Mouse (Mus musculus) limb, embryonic 14.5 days (tissue): ENCODE data around the gene Megf6. TPM values are rescaled to one million over a fixed set of nuclear protein-coding genes. Genes with fewer than 3 reads are reported as not detected.

Source experiments
- ATAC-seq: fragments of 200-750 bp; cut with Nextera tagmentation; 2 replicates; pipeline ENCODE4 v1.8.0; 2017; ENCODE audit warnings: low read depth, moderate number of reproducible peaks, moderate TSS enrichment; ENCODE audit not compliant: low FRiP score
- DNase-seq: peaks from one replicate; pipeline ENCODE4 v3.0.0-alpha.2; 2015; ENCODE audit warnings: low spot score
- H3K27ac ChIP-seq: fragments of 300-500 bp; sonication (generic); replicated peaks from 2 replicates; pipeline ENCODE4 v1.5.1; 2014; ENCODE audit warnings: low read depth, mild to moderate bottlenecking, low read length, moderate library complexity, mixed read lengths
- H3K27me3 ChIP-seq: fragments of 300-500 bp; sonication (generic); 2 replicates; pipeline ENCODE4 v1.6.1; 2014; ENCODE audit warnings: low read length, mixed read lengths; ENCODE audit not compliant: control insufficient read depth, insufficient read depth
- H3K36me3 ChIP-seq: fragments of 300-500 bp; sonication (generic); 2 replicates; pipeline ENCODE4 v1.6.1; 2014; ENCODE audit warnings: mild to moderate bottlenecking, low read length, moderate library complexity, mixed read lengths; ENCODE audit not compliant: control insufficient read depth, insufficient read depth
- H3K4me1 ChIP-seq: fragments of 300-500 bp; sonication (generic); 2 replicates; pipeline ENCODE4 v1.6.1; 2014; ENCODE audit warnings: antibody characterized with exemption, low read length, mixed read lengths; ENCODE audit not compliant: control insufficient read depth, insufficient read depth
- H3K4me2 ChIP-seq: fragments of 300-500 bp; sonication (generic); replicated peaks from 2 replicates; pipeline ENCODE4 v1.6.1; 2014; ENCODE audit warnings: low read depth, mild to moderate bottlenecking, low read length, moderate library complexity; ENCODE audit not compliant: severe bottlenecking
- H3K4me3 ChIP-seq: fragments of 300-500 bp; sonication (generic); replicated peaks from 2 replicates; pipeline ENCODE4 v1.5.1; 2014; ENCODE audit warnings: low read length
- H3K9ac ChIP-seq: fragments of 300-500 bp; sonication (generic); 2 replicates; pipeline ENCODE4 v1.6.1; 2014; ENCODE audit warnings: mild to moderate bottlenecking, low read depth, low read length, moderate library complexity; ENCODE audit not compliant: severe bottlenecking
- H3K9me3 ChIP-seq: fragments of 300-500 bp; sonication (generic); 2 replicates; pipeline ENCODE4 v1.6.1; 2016; ENCODE audit warnings: low read length; ENCODE audit not compliant: control insufficient read depth
- POLR2A ChIP-seq: fragments of 200-500 bp; IDR thresholded peaks from 2 replicates; pipeline ENCODE4 v1.8.0; 2012; ENCODE audit warnings: inconsistent platforms, mild to moderate bottlenecking, moderate library complexity, borderline replicate concordance; ENCODE audit not compliant: insufficient read depth, insufficient read length; ENCODE audit errors: extremely low read depth
- WGBS: fragments of 180-500 bp; shearing (Covaris S2); extraction: QIAGEN DNeasy Blood & Tissue Kit; methylation state at CpG from one replicate; pipeline ENCODE4 v1.1.7; 2014; 5-methylcytosine and 5-hydroxymethylcytosine counted together
- polyA plus RNA-seq, 2 experiments: library from polyadenylated mRNA; depleted of rRNA in 1 of 2; stranded (reverse) in 1 of 2; unstranded in 1 of 2; fragments of >200 nt; fragmentation: Nextera tagmentation in 1 of 2; extraction: Ambion mirVana in 1 of 2; gene quantifications; 2 replicates each; pipeline versions ENCODE4 v1.2.1 to v1.2.3; 2012 to 2014

The Megf6 gene
- polyA plus RNA-seq, 2 experiments, result 81.1 to 99.9 TPM

DNA sequence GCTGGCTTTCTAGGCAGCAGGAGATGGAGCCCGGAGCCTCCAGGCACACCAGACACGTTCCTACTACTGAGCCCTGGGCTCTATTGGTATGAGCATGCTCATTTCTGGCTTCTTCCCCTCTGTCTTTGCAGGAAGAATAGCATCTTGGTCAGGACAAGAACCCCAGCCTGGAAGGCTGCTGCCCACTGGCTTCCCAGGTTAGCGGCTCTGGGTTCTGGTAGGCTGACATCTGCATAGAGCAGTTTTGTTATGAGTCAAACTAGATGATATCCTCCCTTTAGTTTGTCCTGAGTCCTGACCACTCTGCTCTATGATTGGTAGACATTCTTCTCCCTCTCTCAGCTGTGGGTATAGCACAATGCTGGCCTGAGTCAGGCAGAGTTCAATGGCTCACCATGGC is 43.3 kb upstream of the Megf6 start:
- Histone ChIP-seq H3K9me3 (no peaks in the 10 kb centered on the region), H3K27ac (no peak overlapping the region), H3K4me2 (no peak overlapping the region), H3K36me3 (no peaks in the 10 kb centered on the region), H3K4me3 (no peak overlapping the region), H3K27me3 (peaks cover 5% of the 10 kb centered on the region; the same call in 1 of the 2 replicates), H3K4me1 (no peaks in the 10 kb centered on the region), H3K9ac (no peak overlapping the region)
- no peak for TF ChIP-seq POLR2A
- no peak for DNase-seq
- 68% methylated on average over 3 of the region's 3 CpGs for WGBS
- no peak for ATAC-seq

DNA sequence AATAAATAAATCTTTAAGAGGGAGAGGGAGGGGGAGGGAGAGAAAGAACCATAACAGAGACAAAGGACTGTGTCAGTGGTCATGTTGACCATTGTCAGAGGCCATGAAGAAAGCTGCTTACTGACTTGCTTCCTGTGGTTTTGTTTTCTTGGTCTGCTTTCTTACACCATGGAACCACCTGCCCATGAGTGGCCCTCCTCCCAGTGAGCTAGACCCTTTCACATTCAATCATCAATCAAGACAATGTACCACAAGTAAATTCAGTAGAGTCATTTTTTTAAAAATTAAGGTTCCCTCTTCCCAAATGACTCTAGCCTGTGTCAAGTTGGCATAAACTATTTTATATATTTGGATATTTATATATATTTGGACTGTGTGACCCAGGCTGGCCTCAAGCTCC is 40.6 kb upstream of the Megf6 start:
- no peak overlapping the region for H3K4me3 ChIP-seq
- TF ChIP-seq POLR2A, result no peak
- no peaks in the 10 kb centered on the region for H3K9me3 ChIP-seq
- H3K4me2 ChIP-seq, result no peak overlapping the region
- no peaks in the 10 kb centered on the region for H3K4me1 ChIP-seq
- H3K27ac ChIP-seq, result no peak overlapping the region
- ATAC-seq, result no peak
- peaks cover 9% of the 10 kb centered on the region; the same call in 1 of the 2 replicates for H3K27me3 ChIP-seq
- DNase-seq, result no peak
- no peaks in the 10 kb centered on the region for H3K36me3 ChIP-seq
- no peak overlapping the region for H3K9ac ChIP-seq

DNA sequence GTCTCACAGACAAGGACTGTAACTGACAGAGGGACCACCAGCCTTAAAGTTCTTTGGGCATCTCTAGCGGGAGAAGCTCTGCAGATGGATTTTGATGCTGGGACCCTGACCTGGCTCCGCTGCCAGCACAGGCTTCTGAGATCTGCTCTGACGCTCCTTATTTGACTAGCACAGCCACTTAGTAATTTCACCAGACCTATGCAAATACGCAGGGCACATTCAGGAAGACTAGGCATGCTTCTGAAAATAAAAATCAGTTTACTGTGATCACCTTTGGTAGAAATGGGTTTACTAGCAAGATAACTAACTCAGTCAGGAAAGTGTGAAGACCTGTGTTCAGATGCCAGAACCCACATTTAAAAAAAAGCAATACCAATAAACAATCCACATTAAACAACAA is 38.6 kb upstream of the Megf6 start:
- Histone ChIP-seq H3K27me3 (peaks cover 9% of the 10 kb centered on the region; the same call in 1 of the 2 replicates), H3K9ac (no peak overlapping the region), H3K36me3 (no peaks in the 10 kb centered on the region), H3K4me1 (no peaks in the 10 kb centered on the region), H3K4me2 (no peak overlapping the region), H3K4me3 (no peak overlapping the region), H3K9me3 (no peaks in the 10 kb centered on the region), H3K27ac (no peak overlapping the region)
- DNase-seq, result no peak
- TF ChIP-seq POLR2A, result no peak
- no peak for ATAC-seq
- WGBS, result 77% methylated on average over 4 of the region's 4 CpGs

DNA sequence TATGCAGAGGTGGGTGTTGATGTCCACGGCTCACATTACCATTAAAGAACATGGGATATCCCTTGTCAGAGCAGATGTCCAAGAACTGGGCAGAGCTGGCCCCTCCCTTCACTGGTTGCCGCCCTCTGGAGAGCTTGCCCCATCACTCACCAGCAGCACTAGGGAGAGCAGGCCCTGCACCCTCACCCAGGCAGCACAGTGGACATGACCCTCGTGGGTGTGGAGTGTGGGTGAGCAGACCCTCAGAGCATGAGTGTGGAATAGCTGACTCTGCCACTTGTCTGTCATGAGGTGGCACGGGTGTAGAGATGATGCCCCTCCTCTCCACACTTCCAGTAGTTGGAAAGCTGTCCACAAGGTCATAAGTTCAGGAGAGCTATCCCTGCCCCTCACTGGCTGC is 35.7 kb upstream of the Megf6 start:
- ATAC-seq (no peak), DNase-seq (no peak)
- no peaks in the 10 kb centered on the region for H3K36me3 ChIP-seq
- H3K4me1 ChIP-seq, result no peaks in the 10 kb centered on the region
- H3K9me3 ChIP-seq, result no peaks in the 10 kb centered on the region
- WGBS, result 61% methylated on average over 4 of the region's 4 CpGs
- peaks cover 32% of the 10 kb centered on the region for H3K27me3 ChIP-seq
- TF ChIP-seq POLR2A, result no peak
- no peak overlapping the region for H3K4me2 ChIP-seq
- no peak overlapping the region for H3K9ac ChIP-seq
- no peak overlapping the region for H3K4me3 ChIP-seq
- H3K27ac ChIP-seq, result no peak overlapping the region

DNA sequence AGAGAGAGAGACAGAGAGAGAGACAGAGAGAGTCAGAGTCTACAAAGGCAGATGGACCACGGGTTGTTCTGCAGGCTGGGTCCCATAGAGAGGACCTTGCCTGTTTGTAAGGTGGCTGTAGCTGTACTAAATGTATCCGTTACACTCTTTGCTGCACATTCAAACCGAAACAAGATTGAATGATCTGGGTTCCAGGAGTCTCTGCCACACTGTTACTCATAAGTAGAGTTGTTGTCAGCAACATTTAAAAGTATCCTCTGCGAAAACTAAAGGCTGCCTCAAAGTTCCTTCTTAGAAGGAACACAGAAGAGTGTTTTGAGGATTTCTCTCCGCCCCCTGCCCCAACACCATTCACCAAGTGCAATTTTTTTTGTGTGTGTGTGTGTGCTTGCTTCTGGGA is 33.4 kb upstream of the Megf6 start:
- Histone ChIP-seq H3K9me3 (no peaks in the 10 kb centered on the region), H3K27ac (no peak overlapping the region), H3K4me2 (no peak overlapping the region), H3K9ac (no peak overlapping the region), H3K4me1 (peaks cover 10% of the 10 kb centered on the region; the same call in 1 of the 2 replicates), H3K4me3 (no peak overlapping the region), H3K27me3 (peaks cover 52% of the 10 kb centered on the region), H3K36me3 (no peaks in the 10 kb centered on the region)
- ATAC-seq (no peak), DNase-seq (no peak)
- TF ChIP-seq POLR2A, result no peak
- 68% methylated on average over 5 of the region's 5 CpGs for WGBS

DNA sequence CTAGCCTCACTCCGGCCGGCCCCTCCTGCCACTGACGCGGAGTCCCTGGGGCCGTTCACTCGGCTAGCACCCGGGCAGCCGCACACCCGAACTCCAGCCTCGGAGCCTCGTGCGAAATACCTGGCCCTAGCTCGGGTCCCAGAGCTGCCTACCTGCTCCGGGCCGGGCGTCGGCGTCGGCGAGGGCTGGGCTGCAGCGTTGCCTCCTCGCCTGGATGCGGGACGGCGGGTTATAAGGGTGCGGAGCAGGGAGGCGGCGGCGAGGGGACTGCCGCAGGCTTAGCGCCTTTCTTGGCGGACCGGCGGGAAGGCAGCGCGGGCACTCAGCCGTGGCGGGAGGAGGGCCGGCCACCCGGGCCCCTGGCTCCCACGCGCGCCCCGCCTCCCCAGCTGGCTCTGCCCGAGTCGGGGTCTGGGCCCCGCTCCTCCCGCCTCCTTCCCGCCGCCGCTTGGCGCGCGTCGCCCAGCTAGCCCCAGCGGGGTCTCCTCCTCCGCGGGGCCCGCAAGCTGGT is 30.8 kb upstream of the Megf6 start:
- WGBS, result 1% methylated on average over 29 of the region's 59 CpGs
- Histone ChIP-seq H3K27me3 (peaks cover 47% of the 10 kb centered on the region), H3K36me3 (no peaks in the 10 kb centered on the region), H3K4me1 (peaks cover 15% of the 10 kb centered on the region; the same call in 1 of the 2 replicates), H3K9me3 (no peaks in the 10 kb centered on the region), H3K27ac (no peak overlapping the region), H3K4me2 (peak overlapping the region; percentile 91), H3K9ac (peak overlapping the region; percentile 53), H3K4me3 (peak overlapping the region; percentile 47)
- DNase-seq (no peak), ATAC-seq (no peak)
- no peak for TF ChIP-seq POLR2A
